Mouse (Mus musculus): ENCODE results near the gene Cxcr5.

DNA sequence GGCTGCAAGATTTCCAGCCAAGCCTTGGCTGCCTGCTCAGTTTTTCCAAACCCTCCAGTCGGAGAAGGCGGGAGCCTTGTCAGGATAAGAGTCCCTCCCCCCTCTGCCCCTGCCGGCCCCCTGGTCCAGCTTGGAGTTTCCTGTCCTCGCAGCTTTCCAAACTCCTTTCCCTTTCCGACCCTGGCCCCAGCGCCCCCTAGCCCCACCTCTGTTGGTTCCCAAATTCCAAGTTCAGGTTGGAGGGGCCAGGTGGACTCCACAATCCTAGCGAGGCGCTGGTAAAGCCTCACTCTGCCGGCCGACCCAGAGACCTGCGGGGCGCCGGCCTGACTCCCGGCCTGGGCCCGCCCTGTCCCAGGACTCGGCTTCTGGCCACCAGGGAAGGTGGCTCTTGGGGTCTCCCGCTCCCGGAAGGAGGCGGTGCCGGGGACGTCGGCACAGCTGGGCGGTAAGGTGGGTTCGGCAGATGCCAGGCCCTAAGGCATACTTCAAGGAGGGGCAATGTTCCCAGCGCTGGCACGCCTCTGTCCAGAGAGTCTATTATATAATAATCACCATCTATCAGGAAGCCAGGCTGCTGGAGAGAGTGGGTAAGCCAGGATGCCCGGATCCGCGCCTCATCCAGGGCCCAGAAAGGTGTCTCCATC, 82.6 kb downstream of the Cxcr5 start:
- TF ChIP-seq GATA1 (IDR thresholded peaks at IDR 0.05; ENCODE audit: borderline replicate concordance, low read length) (no peak), FLI1 (IDR thresholded peaks at IDR 0.05; ENCODE audit: low read length) (no peak)

Measured in megakaryocyte, embryonic 14.5 days (primary cell).